Mouse (Mus musculus): Measurements from ENCODE around the gene Pla2g3.
A peak's percentile ranks its signal among the peaks of the same experiment; 100 is the strongest.

- no peak for TF ChIP-seq CTCF (IDR thresholded peaks at IDR 0.05; ENCODE audit: low read depth, low read length)
- TF ChIP-seq POLR2A (IDR thresholded peaks at IDR 0.05; ENCODE audit: insufficient read depth, low read length) = no peak
- peak; percentile 23; the same call in 1 of the 2 replicates for TF ChIP-seq EP300 (IDR thresholded peaks at IDR 0.05; ENCODE audit: insufficient read depth, low read depth, low read length)
Observed at GRCm38 (mm10) chr11:3496756-3497155, 8.7 kb downstream of the Pla2g3 start.
